Mouse (Mus musculus) embryonic facial prominence, embryonic 10.5 days (tissue): ENCODE measurements around the gene Csta1. TPM values are rescaled to one million over a fixed set of nuclear protein-coding genes. Genes with fewer than 3 reads are reported as not detected.
"Not testable (repeated sequence)": the region's sequence is repeated elsewhere in the genome, so short reads cannot be mapped to it uniquely, and the experiment has no call there.

Source experiments
- DNase-seq: peaks from one replicate; pipeline ENCODE4 v3.0.0-alpha.2; 2017; ENCODE audit warnings: low spot score
- H3K27ac ChIP-seq: fragments of 300-500 bp; sonication (generic); replicated peaks from 2 replicates; pipeline ENCODE4 v1.5.1; 2016; ENCODE audit warnings: mild to moderate bottlenecking
- H3K27me3 ChIP-seq: fragments of 300-500 bp; sonication (generic); replicated peaks from 2 replicates; pipeline ENCODE4 v1.6.1; 2016; ENCODE audit warnings: low read depth, mild to moderate bottlenecking; ENCODE audit not compliant: poor library complexity, severe bottlenecking
- H3K36me3 ChIP-seq: fragments of 300-500 bp; sonication (generic); replicated peaks from 2 replicates; pipeline ENCODE4 v1.6.1; 2016; ENCODE audit warnings: mild to moderate bottlenecking, moderate library complexity
- H3K4me1 ChIP-seq: fragments of 300-500 bp; sonication (generic); 2 replicates; pipeline ENCODE4 v1.6.1; 2016
- H3K4me3 ChIP-seq: fragments of 300-500 bp; sonication (generic); 2 replicates; pipeline ENCODE4 v1.5.1; 2016; ENCODE audit warnings: mild to moderate bottlenecking, moderate library complexity
- H3K9me3 ChIP-seq: fragments of 300-500 bp; sonication (generic); 2 replicates; pipeline ENCODE4 v1.6.1; 2016; ENCODE audit warnings: mild to moderate bottlenecking
- WGBS: fragments of 180-500 bp; shearing (Covaris S2); methylation state at CpG from one replicate; pipeline ENCODE4 v1.1.7; 2016; 5-methylcytosine and 5-hydroxymethylcytosine counted together
- polyA plus RNA-seq: library from polyadenylated mRNA; unstranded; fragments of >200 nt; fragmentation: Nextera tagmentation; extraction: Ambion mirVana; gene quantifications from 2 replicates; pipeline ENCODE4 v1.2.1, GENCODE M21; 2016

Csta1 gene
- polyA plus RNA-seq = 0.06 and 0.09 TPM in 2 replicates

GRCm38 (mm10) chr16:36131141-36131540 is at the start of gene Csta1:
Gene Csta1 (minus strand): TSS chr16:36131241.
- no peak for DNase-seq
- H3K4me1 ChIP-seq = no peaks in the 10 kb centered on the region
- no peaks in the 10 kb centered on the region for H3K9me3 ChIP-seq
- no peak within 1 kb of the TSS for H3K4me3 ChIP-seq
- no peaks in the 10 kb centered on the region for H3K36me3 ChIP-seq
- 89% methylated on average over 1 of the region's 1 CpGs for WGBS
- H3K27ac ChIP-seq = no peak within 1 kb of the TSS
- no peaks in the 10 kb centered on the region for H3K27me3 ChIP-seq

- H3K27ac ChIP-seq = no peak overlapping the region
- no peaks in the 10 kb centered on the region for H3K27me3 ChIP-seq
- no peaks in the 10 kb centered on the region for H3K4me1 ChIP-seq
- H3K4me3 ChIP-seq = no peak overlapping the region
- 0 out of 2 replicates have a peak, but pooled peaks cover under 1% of the 10 kb centered on the region for H3K9me3 ChIP-seq
- no peak for DNase-seq
- no peaks in the 10 kb centered on the region for H3K36me3 ChIP-seq
- 80% methylated on average over 2 of the region's 2 CpGs for WGBS
Measured at GRCm38 (mm10) chr16:36179910-36180309, 48.9 kb upstream of the Csta1 start.

- 0 out of 2 replicates have a peak, but pooled peaks cover 3% of the 10 kb centered on the region for H3K9me3 ChIP-seq
- H3K36me3 ChIP-seq = no peaks in the 10 kb centered on the region
- no peaks in the 10 kb centered on the region for H3K27me3 ChIP-seq
- no peak overlapping the region for H3K4me3 ChIP-seq
- H3K27ac ChIP-seq = no peak overlapping the region
- DNase-seq = no peak
- H3K4me1 ChIP-seq = no peaks in the 10 kb centered on the region
Measured at GRCm38 (mm10) chr16:36176108-36176507, 45.1 kb upstream of the Csta1 start.

GRCm38 (mm10) chr16:36167841-36168240 is 36.8 kb upstream of the Csta1 start:
- DNase-seq, H3K4me1 ChIP-seq, H3K27me3 ChIP-seq, H3K9me3 ChIP-seq, H3K27ac ChIP-seq, H3K4me3 ChIP-seq, H3K36me3 ChIP-seq: not testable (repeated sequence)
- 81% methylated on average over 10 of the region's 10 CpGs for WGBS

- H3K27me3 ChIP-seq = no peaks in the 10 kb centered on the region
- H3K27ac ChIP-seq = no peak within 1 kb of the TSS
- no peaks in the 10 kb centered on the region for H3K9me3 ChIP-seq
- no peak within 1 kb of the TSS for H3K4me3 ChIP-seq
- no peaks in the 10 kb centered on the region for H3K4me1 ChIP-seq
- DNase-seq = no peak
- no peaks in the 10 kb centered on the region for H3K36me3 ChIP-seq
Measured at GRCm38 (mm10) chr16:36156402-36156975, 25.4 kb upstream of the Csta1 start, which contains the start of gene Stfa2l1. Gene Stfa2l1 (plus strand): TSS chr16:36156811.

- DNase-seq = no peak
- Histone ChIP-seq H3K27me3 (no peaks in the 10 kb centered on the region), H3K36me3 (no peaks in the 10 kb centered on the region), H3K4me1 (no peaks in the 10 kb centered on the region), H3K4me3 (no peak overlapping the region), H3K9me3 (no peaks in the 10 kb centered on the region), H3K27ac (no peak overlapping the region)
- WGBS = 71% methylated on average over 2 of the region's 2 CpGs
Measured at GRCm38 (mm10) chr16:36138201-36138600, 7.2 kb upstream of the Csta1 start.

GRCm38 (mm10) chr16:36128092-36128491 is 2.9 kb downstream of the Csta1 start:
- Histone ChIP-seq H3K36me3 (no peaks in the 10 kb centered on the region), H3K4me3 (no peak overlapping the region), H3K27ac (no peak overlapping the region), H3K4me1 (no peaks in the 10 kb centered on the region), H3K27me3 (no peaks in the 10 kb centered on the region), H3K9me3 (no peaks in the 10 kb centered on the region)
- 90% methylated on average over 7 of the region's 7 CpGs for WGBS
- no peak for DNase-seq

GRCm38 (mm10) chr16:36115751-36116150 is 15.3 kb downstream of the Csta1 start:
- not testable (repeated sequence) for H3K27ac ChIP-seq, DNase-seq, H3K4me3 ChIP-seq, H3K9me3 ChIP-seq, H3K36me3 ChIP-seq, H3K4me1 ChIP-seq, H3K27me3 ChIP-seq
- 94% methylated on average over 6 of the region's 6 CpGs for WGBS

GRCm38 (mm10) chr16:36111486-36111885 is 19.6 kb downstream of the Csta1 start:
- H3K27ac ChIP-seq, H3K27me3 ChIP-seq, H3K4me1 ChIP-seq, H3K36me3 ChIP-seq, DNase-seq, H3K4me3 ChIP-seq, H3K9me3 ChIP-seq: not testable (repeated sequence)

GRCm38 (mm10) chr16:36102211-36102610 is 28.8 kb downstream of the Csta1 start:
- H3K27me3 ChIP-seq = no peaks in the 10 kb centered on the region
- 82% methylated on average over 1 of the region's 1 CpGs for WGBS
- no peaks in the 10 kb centered on the region for H3K9me3 ChIP-seq
- H3K36me3 ChIP-seq = no peaks in the 10 kb centered on the region
- DNase-seq = no peak
- no peak overlapping the region for H3K27ac ChIP-seq
- H3K4me1 ChIP-seq = no peaks in the 10 kb centered on the region
- no peak overlapping the region for H3K4me3 ChIP-seq

GRCm38 (mm10) chr16:36101526-36101925 is 29.5 kb downstream of the Csta1 start:
- WGBS = 82% methylated on average over 1 of the region's 1 CpGs
- no peaks in the 10 kb centered on the region for H3K4me1 ChIP-seq
- H3K27ac ChIP-seq = no peak overlapping the region
- H3K9me3 ChIP-seq = no peaks in the 10 kb centered on the region
- no peak for DNase-seq
- H3K4me3 ChIP-seq = no peak overlapping the region
- no peaks in the 10 kb centered on the region for H3K36me3 ChIP-seq
- H3K27me3 ChIP-seq = no peaks in the 10 kb centered on the region

- not testable (repeated sequence) for H3K27me3 ChIP-seq, H3K36me3 ChIP-seq, DNase-seq, H3K4me3 ChIP-seq, H3K27ac ChIP-seq, H3K9me3 ChIP-seq, H3K4me1 ChIP-seq
- 93% methylated on average over 12 of the region's 12 CpGs for whole genome bisulfite sequencing
Measured at GRCm38 (mm10) chr16:36097813-36098499, 33.1 kb downstream of the Csta1 start.

- DNase-seq = no peak
- Histone ChIP-seq H3K27ac (no peak overlapping the region), H3K36me3 (peaks cover 35% of the 10 kb centered on the region), H3K9me3 (no peaks in the 10 kb centered on the region), H3K27me3 (no peaks in the 10 kb centered on the region), H3K4me3 (no peak overlapping the region), H3K4me1 (no peaks in the 10 kb centered on the region)
- 83% methylated on average over 3 of the region's 3 CpGs for WGBS
Measured at GRCm38 (mm10) chr16:36094079-36094478, 37.0 kb downstream of the Csta1 start.
